Mouse (Mus musculus): ENCODE results near the gene Nt5c3.

GRCm38 (mm10) chr6:56901336-56901735, 22.4 kb downstream of the Nt5c3 start:
- TF ChIP-seq CTCF (IDR thresholded peaks at IDR 0.05; ENCODE audit: low read depth), result no peak
- no peak for TF ChIP-seq EP300 (optimal IDR thresholded peaks at IDR 0.05)
